Mouse (Mus musculus) forebrain, embryonic 10.5 days (tissue): ENCODE results near the gene Irf6. TPM values are rescaled to one million over a fixed set of nuclear protein-coding genes. Genes with fewer than 3 reads are reported as not detected.

Source experiments
- DNase-seq: peaks from one replicate; pipeline ENCODE4 v3.0.0-alpha.2; 2017; ENCODE audit warnings: low spot score; ENCODE audit errors: extremely low spot score
- H3K27ac ChIP-seq: fragments of 300-500 bp; sonication (generic); 2 replicates; pipeline ENCODE4 v1.5.1; 2016; ENCODE audit warnings: mild to moderate bottlenecking
- H3K27me3 ChIP-seq: fragments of 300-500 bp; sonication (generic); 2 replicates; pipeline ENCODE4 v1.6.1; 2016; ENCODE audit warnings: mild to moderate bottlenecking; ENCODE audit not compliant: poor library complexity, severe bottlenecking
- H3K36me3 ChIP-seq: fragments of 300-500 bp; sonication (generic); replicated peaks from 2 replicates; pipeline ENCODE4 v1.6.1; 2016; ENCODE audit warnings: mild to moderate bottlenecking, moderate library complexity
- H3K4me1 ChIP-seq: fragments of 300-500 bp; sonication (generic); 2 replicates; pipeline ENCODE4 v1.6.1; 2016
- H3K4me3 ChIP-seq: fragments of 300-500 bp; sonication (generic); 2 replicates; pipeline ENCODE4 v1.5.1; 2016; ENCODE audit warnings: mild to moderate bottlenecking, moderate library complexity
- H3K9me3 ChIP-seq: fragments of 300-500 bp; sonication (generic); 2 replicates; pipeline ENCODE4 v1.6.1; 2016; ENCODE audit warnings: mild to moderate bottlenecking, moderate library complexity
- WGBS: fragments of 180-500 bp; shearing (Covaris S2); methylation state at CpG from one replicate; pipeline ENCODE4 v1.1.7; 2016; 5-methylcytosine and 5-hydroxymethylcytosine counted together
- polyA plus RNA-seq: library from polyadenylated mRNA; unstranded; fragments of >200 nt; fragmentation: Nextera tagmentation; extraction: Ambion mirVana; gene quantifications from 2 replicates; pipeline ENCODE4 v1.2.1, GENCODE M21; 2016

Gene Irf6
- 3.8 and 3.9 TPM in 2 replicates for polyA plus RNA-seq

DNA sequence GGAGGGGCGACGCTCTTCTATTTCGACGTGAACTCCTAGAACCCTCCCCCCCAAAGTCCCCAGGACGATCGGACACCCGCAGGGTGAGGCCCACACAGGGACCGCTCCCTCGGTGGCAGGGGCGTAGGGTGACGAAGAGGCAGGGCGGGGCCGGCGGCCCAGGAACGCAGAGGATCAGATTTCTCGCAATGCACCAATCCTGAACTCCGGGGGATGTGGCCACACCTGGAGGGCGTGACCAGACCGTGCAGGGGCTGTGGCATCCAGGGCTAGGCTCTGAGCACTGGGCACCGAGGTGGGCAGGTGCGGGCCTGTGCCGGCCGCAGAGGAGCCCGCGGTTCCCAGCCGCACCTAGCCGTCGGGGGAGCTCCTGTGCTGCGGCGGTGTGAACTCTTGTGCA lies at the start of gene Irf6:
Gene Irf6 (plus strand): TSS at position 240 of the 400 bp plus-strand sequence.
- Histone ChIP-seq H3K4me1 (peaks cover 19% of the 10 kb centered on the region), H3K9me3 (no peaks in the 10 kb centered on the region), H3K36me3 (no peaks in the 10 kb centered on the region), H3K27me3 (peaks cover 70% of the 10 kb centered on the region), H3K27ac (peak within 1 kb of the TSS; percentile 20; the same call in 1 of the 2 replicates), H3K4me3 (peak within 1 kb of the TSS; percentile 50)
- DNase-seq: peak; percentile 47
- WGBS: under 1% methylated on average over 30 of the region's 30 CpGs

DNA sequence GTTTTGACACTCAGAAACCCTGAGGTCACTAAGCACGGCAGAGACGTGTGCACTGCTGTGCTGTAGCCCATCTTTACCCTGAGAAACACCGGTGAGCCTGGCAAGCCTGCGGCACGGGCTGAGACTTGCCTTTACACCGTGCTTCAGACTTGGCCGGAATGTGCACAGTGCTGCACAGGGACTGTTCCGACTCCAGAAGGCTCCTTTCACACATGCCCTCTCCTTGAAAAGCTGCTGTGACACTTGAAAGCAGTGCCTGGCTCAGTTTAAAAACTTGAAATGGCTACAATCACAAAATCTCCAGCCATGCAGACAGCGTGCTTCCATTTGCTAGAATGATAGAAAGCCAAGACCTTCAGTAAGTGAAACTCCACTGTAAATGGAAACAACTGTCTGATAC lies 40.8 kb upstream of the Irf6 start:
- H3K4me3 ChIP-seq: no peak overlapping the region
- no peaks in the 10 kb centered on the region for H3K9me3 ChIP-seq
- H3K36me3 ChIP-seq: peaks cover 100% of the 10 kb centered on the region
- WGBS: 95% methylated on average over 9 of the region's 9 CpGs
- DNase-seq: no peak
- no peaks in the 10 kb centered on the region for H3K4me1 ChIP-seq
- no peak overlapping the region for H3K27ac ChIP-seq
- H3K27me3 ChIP-seq: no peaks in the 10 kb centered on the region

DNA sequence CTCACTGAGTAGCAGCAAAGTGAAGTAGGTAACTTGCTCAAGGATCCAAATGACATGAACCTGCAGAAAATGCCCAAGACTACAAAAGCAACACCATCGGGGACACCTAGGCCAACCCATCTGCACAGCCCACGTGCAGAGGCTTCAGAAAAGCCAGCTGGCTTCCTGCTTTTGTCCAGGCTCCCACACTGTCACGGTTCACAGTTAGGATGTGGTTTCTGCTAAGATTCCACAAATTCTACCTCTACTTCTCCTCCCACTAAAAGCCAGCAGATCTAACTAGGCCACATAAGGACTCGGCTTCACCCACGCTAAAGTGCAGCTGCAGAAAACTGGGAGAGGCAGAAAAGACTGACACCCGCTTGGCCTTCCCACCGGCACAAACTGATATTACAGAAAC lies 30.1 kb upstream of the Irf6 start:
- no peak overlapping the region for H3K27ac ChIP-seq
- DNase-seq: no peak
- WGBS: 94% methylated on average over 7 of the region's 7 CpGs
- no peak overlapping the region for H3K4me3 ChIP-seq
- H3K27me3 ChIP-seq: no peaks in the 10 kb centered on the region
- H3K9me3 ChIP-seq: no peaks in the 10 kb centered on the region
- H3K36me3 ChIP-seq: peaks cover 99% of the 10 kb centered on the region
- no peaks in the 10 kb centered on the region for H3K4me1 ChIP-seq

DNA sequence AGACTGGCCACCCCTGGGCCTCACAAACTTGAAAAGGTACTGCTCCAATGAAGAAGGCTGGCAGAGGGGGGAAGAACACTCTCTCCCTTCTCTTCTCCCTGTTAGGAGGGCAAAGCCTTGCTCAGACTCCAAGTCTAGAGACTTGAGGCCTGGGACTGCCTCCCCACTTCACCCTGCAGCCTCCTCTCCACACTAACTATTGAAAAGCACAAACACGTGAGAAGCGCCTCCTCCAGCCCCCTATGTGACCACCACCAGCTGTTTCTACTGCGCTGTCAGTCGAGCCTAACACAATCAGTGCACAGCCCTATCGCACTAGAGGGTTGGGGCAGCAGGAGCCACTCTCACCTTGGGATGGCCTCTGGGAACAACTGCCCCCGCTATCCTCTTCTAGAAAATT lies 29.6 kb upstream of the Irf6 start:
- Histone ChIP-seq H3K4me3 (no peak overlapping the region), H3K36me3 (peaks cover 99% of the 10 kb centered on the region), H3K4me1 (no peaks in the 10 kb centered on the region), H3K27ac (no peak overlapping the region), H3K27me3 (no peaks in the 10 kb centered on the region), H3K9me3 (no peaks in the 10 kb centered on the region)
- DNase-seq: no peak
- WGBS: 93% methylated on average over 6 of the region's 6 CpGs

DNA sequence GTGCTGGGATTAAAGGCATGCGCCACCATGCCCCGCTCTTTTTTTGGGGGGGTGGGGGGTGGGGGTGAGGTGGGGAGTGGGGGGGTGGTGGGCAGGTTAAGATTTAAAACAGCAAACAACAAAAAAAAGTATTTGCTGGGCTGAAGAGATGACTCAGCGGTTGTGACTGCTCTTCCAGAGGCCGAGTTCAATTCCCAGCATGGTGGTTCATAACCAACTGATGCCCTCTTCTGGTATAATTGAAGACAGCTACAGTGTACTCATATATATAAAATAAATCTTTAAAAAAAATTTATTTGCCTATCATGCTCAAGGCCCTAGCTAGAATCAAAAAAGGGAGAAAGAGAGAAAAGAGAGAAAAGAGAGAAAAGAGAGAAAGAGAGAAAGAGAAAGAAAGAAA lies 27.1 kb upstream of the Irf6 start:
- no peaks in the 10 kb centered on the region for H3K9me3 ChIP-seq
- whole genome bisulfite sequencing: 84% methylated on average over 4 of the region's 4 CpGs
- H3K27ac ChIP-seq: no peak overlapping the region
- H3K27me3 ChIP-seq: no peaks in the 10 kb centered on the region
- DNase-seq: no peak
- H3K4me3 ChIP-seq: no peak overlapping the region
- peaks cover 14% of the 10 kb centered on the region for H3K4me1 ChIP-seq
- H3K36me3 ChIP-seq: peaks cover 74% of the 10 kb centered on the region

DNA sequence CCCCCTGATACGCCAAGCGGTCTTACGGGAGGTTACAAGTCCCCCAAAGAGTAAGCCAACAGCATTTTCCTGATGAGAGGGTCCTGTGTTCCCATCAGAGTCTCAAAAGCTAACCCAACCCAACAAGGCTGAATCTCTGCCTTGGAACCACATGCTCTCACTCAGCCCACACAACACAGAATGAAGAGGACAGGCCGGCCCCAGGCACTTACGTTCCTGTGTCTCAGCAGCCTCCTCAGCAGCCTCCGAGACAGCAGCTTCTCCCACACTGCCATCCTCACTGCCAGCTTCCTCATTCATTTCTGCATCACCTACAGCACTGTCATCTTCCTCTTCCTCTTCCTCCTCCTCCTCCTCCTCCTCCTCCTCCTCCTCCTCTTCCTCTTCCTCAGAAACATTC lies 24.9 kb upstream of the Irf6 start:
- Histone ChIP-seq H3K4me3 (no peak overlapping the region), H3K27me3 (no peaks in the 10 kb centered on the region), H3K4me1 (peaks cover 15% of the 10 kb centered on the region), H3K27ac (no peak overlapping the region), H3K9me3 (no peaks in the 10 kb centered on the region), H3K36me3 (peaks cover 52% of the 10 kb centered on the region)
- DNase-seq: no peak
- WGBS: 95% methylated on average over 6 of the region's 6 CpGs

DNA sequence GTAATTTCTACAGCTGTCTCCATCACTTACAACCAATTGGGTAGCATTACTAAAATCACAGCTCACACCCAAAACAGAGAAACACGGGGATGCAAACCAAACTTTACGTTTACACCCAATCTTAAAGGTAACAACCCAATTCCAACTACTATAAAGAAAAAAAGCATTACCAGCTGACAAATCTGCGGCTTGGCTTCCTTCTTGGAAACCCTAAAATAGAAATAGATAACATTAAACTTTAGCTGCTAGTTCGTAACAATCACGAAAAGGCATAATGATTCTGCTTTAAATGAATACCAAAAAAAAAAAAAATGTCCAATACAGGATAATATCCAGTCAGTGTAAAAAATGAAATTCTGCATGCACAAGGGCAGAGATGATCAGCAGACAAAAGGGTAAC lies 23.6 kb upstream of the Irf6 start:
- H3K4me3 ChIP-seq: peak overlapping the region; percentile 95
- peaks cover 15% of the 10 kb centered on the region for H3K4me1 ChIP-seq
- H3K27ac ChIP-seq: peak overlapping the region; percentile 90
- 31% methylated on average over 5 of the region's 5 CpGs for WGBS
- peaks cover 40% of the 10 kb centered on the region for H3K36me3 ChIP-seq
- no peaks in the 10 kb centered on the region for H3K27me3 ChIP-seq
- no peaks in the 10 kb centered on the region for H3K9me3 ChIP-seq
- DNase-seq: no peak

DNA sequence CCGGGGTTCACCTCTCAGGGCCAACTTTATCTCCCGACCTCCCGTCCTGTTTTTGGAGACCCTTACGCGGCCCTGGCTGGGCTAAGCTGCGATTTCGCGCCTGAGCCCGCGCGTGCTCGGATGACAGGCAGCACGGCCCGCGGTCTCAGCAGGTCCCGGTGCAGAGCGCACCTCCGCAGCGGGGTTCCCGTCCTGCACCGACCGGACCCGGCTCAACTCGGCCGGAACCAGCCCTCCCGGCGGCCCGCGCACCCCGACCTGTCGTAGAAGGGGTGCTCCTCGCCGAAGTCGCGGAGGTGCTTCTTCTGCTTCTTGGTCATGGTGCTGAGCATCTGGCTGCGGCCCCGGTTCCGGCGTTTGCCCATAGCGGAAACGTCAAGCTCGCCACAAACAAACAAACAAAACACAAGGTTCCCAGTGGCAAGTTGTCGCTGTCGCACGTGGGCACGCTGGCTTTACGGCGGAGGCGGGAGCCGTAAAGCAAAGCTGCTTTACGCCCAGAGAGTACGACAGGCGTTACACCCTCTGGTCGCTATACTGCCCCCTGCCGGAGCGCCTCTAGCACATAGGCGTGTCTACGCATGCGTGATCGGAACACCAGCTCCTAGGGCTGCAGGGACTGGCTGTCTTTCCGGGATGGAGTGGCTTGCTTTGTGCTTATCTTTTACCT lies 23.0 kb upstream of the Irf6 start, which contains the start of gene Diexf:
Gene Diexf (minus strand): TSS at position 487 of the 670 bp plus-strand sequence.
- Histone ChIP-seq H3K4me3 (peak within 1 kb of the TSS; percentile 95), H3K9me3 (no peaks in the 10 kb centered on the region), H3K27me3 (no peaks in the 10 kb centered on the region), H3K4me1 (peaks cover 15% of the 10 kb centered on the region), H3K27ac (peak within 1 kb of the TSS; percentile 90), H3K36me3 (peaks cover 34% of the 10 kb centered on the region)
- DNase-seq: peak; percentile 98
- under 1% methylated on average over 61 of the region's 61 CpGs for WGBS

DNA sequence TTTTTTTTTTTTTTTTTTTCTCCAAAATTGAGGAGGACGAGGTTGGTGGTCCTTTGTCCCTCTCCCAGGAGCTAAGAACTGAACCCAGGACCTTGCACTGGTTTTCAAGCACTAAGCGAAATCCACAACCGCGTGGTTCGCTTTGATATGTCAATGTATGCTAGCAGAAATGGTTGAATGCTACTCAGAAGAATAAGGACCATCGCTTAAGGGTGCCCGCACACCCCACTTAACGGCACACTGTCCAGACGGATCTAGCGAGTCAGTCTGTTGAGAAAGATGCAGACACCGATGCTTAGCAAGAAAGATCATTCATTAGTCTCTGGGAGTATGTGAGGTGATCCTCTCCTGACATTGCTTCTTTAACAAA lies 22.5 kb upstream of the Irf6 start:
- peaks cover 28% of the 10 kb centered on the region for H3K36me3 ChIP-seq
- H3K27ac ChIP-seq: peak overlapping the region; percentile 90

DNA sequence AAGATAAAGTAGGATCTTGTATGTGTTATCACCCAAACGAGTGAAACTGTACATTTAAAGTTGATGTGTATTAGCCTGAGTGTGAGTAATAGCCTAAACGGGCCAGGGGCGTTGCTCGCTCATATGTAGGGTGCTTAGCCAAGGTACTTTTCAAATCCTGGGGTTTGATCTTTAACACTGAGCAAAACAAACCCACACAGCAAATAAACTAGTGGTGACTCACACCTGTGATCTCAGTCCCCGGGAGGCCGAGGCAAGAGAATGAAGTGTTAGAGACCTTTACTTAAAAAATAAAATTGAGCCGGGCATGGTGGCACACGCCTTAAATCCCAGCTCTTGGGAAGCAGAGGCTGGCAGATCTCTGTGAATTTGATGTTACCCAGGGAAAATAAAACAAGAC lies 22.1 kb upstream of the Irf6 start:
- H3K9me3 ChIP-seq: no peaks in the 10 kb centered on the region
- no peaks in the 10 kb centered on the region for H3K27me3 ChIP-seq
- peaks cover 24% of the 10 kb centered on the region for H3K36me3 ChIP-seq
- no peak for DNase-seq
- peak overlapping the region; percentile 95 for H3K4me3 ChIP-seq
- H3K27ac ChIP-seq: peak overlapping the region; percentile 90
- H3K4me1 ChIP-seq: peaks cover 15% of the 10 kb centered on the region
- 85% methylated on average over 8 of the region's 8 CpGs for WGBS

More for the DNA sequence above, 22.5 kb upstream of the Irf6 start:
- DNase-seq: no peak
- no peaks in the 10 kb centered on the region for H3K27me3 ChIP-seq
- WGBS: 34% methylated on average over 11 of the region's 11 CpGs
- H3K4me3 ChIP-seq: peak overlapping the region; percentile 95
- no peaks in the 10 kb centered on the region for H3K9me3 ChIP-seq
- peaks cover 15% of the 10 kb centered on the region for H3K4me1 ChIP-seq

DNA sequence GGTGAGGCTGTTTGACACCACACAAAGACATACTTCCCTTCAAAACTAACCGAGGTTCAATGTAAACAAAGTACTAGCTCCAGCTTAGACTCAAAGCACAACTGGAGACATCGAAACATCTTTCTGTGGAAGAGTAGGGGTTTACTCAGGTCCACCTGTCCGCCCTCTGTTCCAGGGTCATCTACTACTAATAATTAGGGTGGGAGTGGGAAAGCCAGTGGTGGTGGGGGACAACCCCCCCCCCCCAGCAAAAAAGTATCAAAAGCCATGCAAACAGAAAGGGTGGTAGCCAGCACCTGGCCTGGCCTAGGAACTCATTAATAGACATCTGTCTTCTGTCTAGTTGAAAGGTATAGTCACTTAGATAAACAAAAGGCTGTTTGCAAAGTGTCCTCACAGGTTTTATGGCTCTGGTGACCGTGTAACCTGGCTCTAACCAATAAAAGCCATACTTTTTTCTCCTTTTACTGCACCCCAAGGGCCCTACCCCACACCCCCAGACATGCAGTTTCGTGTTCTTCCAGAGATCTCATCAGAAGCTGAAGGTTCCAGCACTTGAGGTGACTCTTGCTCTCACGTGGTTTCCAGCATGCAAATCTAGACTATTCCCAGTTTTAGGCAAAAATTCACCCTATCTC lies 21.5 kb upstream of the Irf6 start:
- peaks cover 15% of the 10 kb centered on the region for H3K4me1 ChIP-seq
- no peak overlapping the region for H3K27ac ChIP-seq
- H3K36me3 ChIP-seq: peaks cover 18% of the 10 kb centered on the region
- H3K9me3 ChIP-seq: no peaks in the 10 kb centered on the region
- no peak overlapping the region for H3K4me3 ChIP-seq
- no peak for DNase-seq
- no peaks in the 10 kb centered on the region for H3K27me3 ChIP-seq
- WGBS: 89% methylated on average over 6 of the region's 6 CpGs

DNA sequence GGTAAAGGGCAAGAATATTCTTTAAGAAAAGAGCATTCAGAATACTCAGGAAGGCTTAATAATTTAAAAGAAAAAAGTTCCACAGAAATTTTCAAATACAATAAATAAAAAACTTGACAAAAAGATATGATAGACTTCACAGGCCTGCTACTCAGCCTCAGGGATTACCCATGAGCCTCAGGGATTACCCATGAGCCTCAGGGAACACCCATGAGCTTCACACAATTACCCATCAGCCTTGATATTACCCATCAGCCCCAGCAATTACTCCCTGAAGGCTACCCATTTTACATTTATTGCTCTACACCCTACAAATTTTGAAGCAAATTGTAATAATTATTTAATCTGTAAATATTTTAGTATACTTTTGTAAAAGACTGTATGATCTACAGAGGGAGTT lies 20.5 kb upstream of the Irf6 start:
- DNase-seq: no peak
- Histone ChIP-seq H3K36me3 (peaks cover 9% of the 10 kb centered on the region), H3K9me3 (no peaks in the 10 kb centered on the region), H3K4me3 (no peak overlapping the region), H3K27ac (no peak overlapping the region), H3K27me3 (no peaks in the 10 kb centered on the region), H3K4me1 (peaks cover 15% of the 10 kb centered on the region)

DNA sequence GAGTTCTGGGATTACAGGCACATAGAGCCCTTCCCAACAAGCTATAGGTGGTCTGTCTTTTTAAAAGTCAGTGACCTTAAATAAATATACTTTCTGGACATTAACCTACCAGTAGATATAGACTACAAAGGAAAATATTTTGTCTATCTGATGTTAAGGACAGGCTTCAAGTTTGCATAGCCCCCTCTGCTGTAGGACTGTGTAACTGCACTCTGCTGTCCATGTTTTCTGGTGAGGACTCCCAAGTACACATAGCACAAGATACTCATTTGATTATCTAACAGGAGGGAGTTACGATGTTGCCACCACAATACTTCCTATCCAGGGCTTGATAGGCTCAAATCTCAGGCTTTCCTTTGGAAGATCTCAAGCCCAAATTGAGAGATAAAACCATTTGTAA lies 19.2 kb upstream of the Irf6 start:
- Histone ChIP-seq H3K4me1 (peaks cover 19% of the 10 kb centered on the region), H3K9me3 (no peaks in the 10 kb centered on the region), H3K27ac (no peak overlapping the region), H3K27me3 (no peaks in the 10 kb centered on the region), H3K36me3 (no peaks in the 10 kb centered on the region), H3K4me3 (no peak overlapping the region)
- 93% methylated on average over 1 of the region's 1 CpGs for WGBS
- DNase-seq: no peak
